Mouse (Mus musculus) bone marrow macrophage, adult 2 months (primary cell): ENCODE data around the gene 2410015M20Rik.

Source experiments
- CTCF ChIP-seq: IDR thresholded peaks from 2 replicates; pipeline ENCODE4 v1.5.1; 2012; ENCODE audit warnings: low read depth, mild to moderate bottlenecking, low read length, moderate library complexity
- POLR2A ChIP-seq: IDR thresholded peaks from 2 replicates; pipeline ENCODE4 v1.6.1; 2012; ENCODE audit warnings: mild to moderate bottlenecking, low read depth, low read length, borderline replicate concordance

- no peak for TF ChIP-seq POLR2A
- no peak for TF ChIP-seq CTCF
Measured at GRCm38 (mm10) chr17:56611323-56611722, 1.8 kb upstream of the 2410015M20Rik start.
